Mouse (Mus musculus): Measurements from ENCODE around the gene Stx12. TPM values are rescaled to one million over a fixed set of nuclear protein-coding genes. Genes with fewer than 3 reads are reported as not detected.
"Not testable (repeated sequence)": the region's sequence is repeated elsewhere in the genome, so short reads cannot be mapped to it uniquely, and the experiment has no call there.

Gene Stx12
- 10 to 100 TPM; 57.9 to 65.2 (median 60.1) TPM for total RNA-seq (2022)

DNA sequence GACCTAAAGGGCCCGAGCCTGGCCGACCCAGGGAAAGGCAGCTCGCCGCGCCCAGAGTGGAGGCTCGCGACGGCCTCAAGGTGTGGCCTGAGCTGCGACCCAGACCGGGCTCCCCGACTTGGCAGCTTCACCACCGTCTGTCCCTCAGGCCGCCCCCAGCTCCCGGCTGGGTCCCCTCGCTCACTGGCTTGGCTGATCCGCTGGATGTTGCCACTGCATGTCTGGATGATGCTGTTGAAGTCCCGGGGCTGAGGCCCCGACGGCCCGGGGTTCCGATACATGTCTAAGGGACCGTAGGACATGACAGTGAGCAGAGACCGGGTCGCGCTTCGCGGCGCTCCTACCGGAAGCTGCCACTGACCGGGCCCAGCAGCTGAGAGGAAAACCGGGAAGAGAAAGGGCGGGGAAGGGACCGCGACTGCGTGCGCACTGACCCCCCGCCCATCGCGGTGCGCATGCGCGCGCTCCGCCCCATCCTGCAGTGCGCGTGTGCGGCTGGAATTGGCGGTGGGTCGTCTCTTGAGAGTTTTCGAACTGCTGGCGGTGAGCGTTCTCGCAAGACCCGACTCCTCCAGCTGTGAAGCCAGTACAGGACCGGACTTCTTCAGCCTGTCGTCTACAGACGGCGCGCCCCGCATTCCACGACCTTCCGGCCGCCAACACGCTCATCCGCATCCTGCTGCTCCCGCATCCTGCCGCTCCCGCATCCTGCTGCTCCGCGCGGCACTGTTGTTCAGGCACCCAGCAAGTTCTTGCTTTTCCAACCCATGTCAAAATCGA, at the start of gene Stx12:
Stx12 (minus strand) TSS at position 446 of the 780 bp plus-strand sequence.
- peak; percentile 88 for DNase-seq

DNA sequence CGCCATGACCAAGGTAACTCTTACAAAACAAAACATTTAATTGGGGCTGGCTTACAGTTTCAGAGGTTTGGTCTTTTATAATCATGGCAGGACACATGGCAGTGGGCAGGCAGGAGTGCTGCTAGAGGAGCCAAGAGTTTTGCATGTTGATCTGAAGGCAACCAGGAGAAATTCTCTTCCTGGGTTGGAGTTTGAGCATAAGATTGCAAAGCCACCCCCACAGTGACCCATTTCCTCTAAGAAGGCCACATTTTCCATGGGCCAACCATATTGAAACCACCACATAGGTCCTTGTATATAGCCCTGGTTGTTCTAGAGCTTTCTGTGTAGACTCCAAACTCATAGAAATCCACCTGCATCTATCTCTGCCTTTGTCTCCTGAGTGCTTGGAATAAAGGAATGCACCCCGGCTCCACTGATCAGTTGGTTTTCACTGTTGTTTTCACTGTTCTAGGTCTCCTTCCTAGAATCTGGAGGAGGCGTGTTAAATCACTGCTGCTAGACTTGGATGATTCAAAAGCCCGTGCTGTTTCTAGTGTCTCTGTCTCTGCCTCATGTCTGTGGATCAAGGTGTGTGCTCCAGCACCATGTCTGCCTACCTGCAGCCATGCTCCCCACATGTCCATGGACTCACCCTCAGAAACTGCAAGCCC, 48.6 kb upstream of the Stx12 start:
- DNase-seq, result no peak

DNA sequence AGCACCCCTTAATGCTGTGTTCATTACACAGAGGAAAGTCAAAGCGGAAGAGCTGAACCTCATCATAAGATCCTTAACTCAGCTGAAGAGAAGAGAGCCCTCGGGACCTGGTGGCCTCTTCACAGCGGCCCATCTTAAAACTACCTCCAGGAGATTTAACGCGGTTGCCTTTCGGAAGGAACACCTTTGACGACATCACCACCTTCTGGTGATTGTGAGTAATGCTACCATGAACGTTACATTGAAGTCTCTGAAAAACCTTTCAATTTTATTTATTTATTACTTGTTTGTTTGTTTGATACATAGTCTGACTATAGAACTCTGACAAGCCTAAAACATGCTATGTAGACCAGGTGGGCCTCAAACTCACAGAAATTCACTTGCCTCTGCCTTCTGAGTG, 46.5 kb upstream of the Stx12 start:
- DNase-seq, result no peak

DNA sequence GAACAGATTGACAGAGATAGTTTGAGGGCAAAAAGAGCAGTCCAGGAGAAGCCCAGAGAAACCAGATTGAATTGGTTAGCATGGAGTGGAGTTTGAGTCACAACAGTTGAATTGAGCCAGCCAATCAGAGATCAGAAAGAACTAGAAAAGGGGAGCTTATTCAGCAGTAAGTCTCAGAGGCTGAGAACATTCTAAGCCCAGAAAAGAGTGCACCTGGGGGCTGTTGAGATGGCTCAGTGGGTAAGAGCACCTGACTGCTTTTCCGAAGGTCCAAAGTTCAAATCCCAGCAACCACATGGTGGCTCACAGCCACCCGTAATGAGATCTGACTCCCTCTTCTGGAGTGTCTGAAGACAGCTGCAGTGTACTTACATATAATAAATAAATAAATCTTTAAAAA, 42.2 kb upstream of the Stx12 start:
- DNase-seq, result not testable (repeated sequence)

DNA sequence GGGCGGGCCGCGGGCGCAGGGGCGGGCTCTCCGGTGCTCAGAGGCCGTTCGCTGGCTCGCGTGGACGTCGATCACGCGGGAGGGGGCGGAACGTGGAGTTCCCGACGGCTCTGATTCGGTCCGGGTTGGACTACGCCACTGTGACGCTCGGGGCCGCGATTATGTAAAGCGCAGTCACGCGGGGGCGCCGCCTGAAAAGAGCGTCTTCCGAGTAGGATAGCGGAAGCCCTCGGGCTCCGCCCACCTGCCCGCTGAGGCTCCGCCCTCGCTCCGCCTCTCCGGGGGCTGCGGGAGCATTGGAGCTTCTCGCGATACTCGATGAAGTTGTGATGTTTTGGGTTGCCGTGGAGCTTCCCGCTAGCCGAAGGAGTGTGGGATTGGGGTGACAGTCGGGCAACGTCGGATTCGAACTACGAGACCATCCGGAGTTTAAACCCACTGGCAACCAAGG, 38.3 kb upstream of the Stx12 start, which contains the start of gene Fam76a:
Fam76a (minus strand) TSS at position 1 of the 451 bp plus-strand sequence.
- peak; percentile 100 for DNase-seq

DNA sequence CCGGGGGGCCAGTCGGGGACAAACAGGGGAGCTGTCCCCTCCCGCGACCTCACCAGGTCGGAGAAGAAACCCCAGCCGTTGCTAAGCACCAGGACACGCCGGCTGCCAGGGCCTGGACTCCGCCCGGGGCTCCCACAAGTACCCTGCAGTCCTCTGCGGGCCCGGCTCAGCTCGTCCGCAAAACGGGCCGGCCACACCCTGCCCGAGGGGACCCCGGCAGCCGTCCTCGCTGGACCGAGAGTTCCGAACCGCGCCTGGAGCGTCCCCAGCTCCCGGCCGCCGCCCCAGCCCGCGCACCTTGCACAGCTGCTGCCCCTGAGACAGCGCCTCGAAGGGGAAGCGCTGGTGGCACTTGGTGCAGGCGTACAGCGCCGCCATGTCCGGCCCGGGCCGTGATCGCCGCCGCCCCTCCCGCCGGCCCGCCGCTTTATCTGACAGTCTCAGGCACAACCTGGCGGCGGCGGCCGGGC, 37.8 kb upstream of the Stx12 start:
- peak; percentile 55 for DNase-seq

DNA sequence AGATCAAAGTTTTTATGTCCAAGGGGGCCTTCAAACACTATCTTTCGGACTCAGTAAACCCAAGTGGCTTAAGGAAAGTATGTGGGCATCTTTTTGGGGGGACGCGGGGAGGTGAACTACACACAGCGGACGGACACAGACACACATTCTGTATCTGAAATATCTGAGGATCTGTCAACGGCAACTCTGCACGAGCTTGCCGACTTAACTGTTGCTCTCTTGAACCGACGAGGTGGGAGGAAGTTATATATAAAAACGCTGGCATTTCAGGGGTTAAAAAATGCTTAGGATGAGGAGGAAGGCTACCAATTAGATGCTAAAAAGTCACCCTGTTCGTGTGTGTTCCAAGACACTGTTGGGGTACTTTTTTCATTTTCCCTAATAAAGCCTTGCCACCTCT, 37.2 kb upstream of the Stx12 start:
- DNase-seq, result no peak

DNA sequence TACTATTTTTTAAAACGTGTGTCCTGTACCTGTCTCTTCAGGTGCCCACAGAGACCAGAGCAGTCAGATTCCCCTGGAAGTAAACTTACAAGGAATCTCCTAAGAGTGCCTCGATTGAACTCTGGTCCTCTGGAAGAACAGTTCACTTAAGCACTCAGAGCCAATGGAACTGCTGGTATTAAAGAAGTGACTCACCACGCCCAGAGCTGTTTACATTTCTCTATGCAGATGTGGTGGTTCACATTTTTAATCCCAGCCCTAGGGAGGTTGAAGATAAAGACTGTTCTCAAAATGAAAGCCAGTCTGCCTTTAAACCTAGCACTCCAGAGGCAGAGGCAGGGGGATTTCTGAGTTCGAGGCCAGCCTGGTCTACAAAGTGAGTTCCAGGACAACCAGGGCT, 35.9 kb upstream of the Stx12 start:
- DNase-seq, result no peak

DNA sequence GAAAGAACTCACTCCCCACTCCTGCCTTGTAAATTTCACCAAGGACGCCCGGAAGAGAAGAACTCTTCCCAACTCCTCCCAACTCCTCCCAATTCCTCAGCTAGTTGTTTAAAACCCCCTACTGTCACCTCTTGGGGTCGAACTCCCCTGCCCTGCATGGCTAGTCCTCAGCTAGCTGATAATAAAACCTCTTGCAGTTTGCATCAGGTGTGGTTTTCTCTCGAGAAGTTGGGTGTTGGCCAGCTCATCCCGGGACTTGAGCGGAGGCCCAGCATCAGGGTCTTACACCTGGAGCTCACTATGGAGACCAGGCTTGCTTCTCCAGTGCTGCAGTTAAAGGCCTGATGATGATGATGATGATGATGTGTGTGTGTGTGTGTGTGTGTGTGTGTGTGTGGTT, 34.2 kb upstream of the Stx12 start:
- not testable (repeated sequence) for DNase-seq

DNA sequence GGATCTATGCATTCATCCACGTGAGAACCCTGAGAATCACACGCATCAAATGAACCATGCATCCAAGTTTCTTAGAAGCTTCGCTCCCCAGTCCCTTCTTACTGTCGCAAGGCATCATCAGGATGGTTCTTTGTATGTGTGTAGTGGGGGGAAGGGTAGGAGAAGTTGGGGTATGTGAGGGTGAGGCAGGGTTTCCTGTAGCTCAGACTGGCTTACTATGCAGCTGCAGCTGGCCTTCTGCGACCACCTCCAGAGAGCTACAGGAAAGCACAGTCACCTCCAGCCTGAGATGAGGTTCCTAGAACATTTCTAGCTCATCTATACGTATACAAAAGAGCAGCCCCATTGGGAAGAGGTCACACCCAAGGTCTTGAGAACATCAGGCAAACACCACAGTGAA, 27.8 kb upstream of the Stx12 start:
- DNase-seq, result no peak

DNA sequence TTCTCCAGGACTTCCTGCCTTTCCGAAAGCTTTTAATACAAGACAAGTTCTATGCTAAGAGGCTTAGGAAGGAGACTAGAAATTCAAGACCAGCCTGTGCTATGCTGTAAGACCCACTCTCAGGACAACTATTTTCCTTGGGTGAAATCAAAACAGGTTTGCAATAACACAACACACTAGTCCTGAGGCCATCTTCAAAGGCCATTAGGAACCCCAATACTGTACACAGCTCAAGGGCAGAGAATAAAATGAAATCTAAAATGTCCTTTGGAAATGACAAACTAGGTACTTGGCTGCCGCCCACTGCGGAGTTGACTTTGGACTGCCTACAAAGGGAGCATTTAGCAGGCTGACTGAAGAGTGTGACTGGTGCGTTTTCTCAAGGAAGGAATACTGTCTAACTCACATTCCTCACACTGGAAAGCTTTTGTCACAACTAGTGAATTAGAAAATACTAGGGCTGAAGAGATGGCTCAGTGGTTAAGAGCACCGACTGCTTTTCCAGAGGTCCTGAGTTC, 21.6 kb upstream of the Stx12 start:
- peak; percentile 42 for DNase-seq

DNA sequence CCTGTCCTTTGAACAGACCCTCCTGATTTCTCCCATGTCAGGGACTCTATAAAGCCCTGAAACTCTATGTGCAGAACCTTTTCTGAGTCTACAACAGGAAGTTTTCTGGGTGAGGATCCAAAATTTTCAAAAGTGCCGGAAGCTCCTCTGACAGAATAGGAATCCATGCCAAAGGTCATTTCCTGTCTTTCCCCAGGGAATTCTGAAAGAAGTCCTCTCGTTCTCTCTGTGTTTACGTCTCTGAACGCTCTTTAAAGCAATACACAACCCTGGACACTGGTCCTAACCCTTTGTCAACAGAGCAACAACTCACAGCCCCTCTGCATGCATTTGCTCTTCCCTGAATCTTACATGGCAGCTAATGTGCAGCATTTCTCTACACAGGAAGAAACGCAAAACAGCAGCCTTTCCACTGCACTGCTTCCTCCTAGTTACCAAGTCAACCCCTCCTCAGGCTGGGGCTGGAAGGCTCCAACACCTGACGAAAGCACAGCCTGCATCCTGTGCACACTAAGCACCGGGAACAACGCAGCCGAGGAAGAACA, 20.5 kb upstream of the Stx12 start:
- no peak for DNase-seq

DNA sequence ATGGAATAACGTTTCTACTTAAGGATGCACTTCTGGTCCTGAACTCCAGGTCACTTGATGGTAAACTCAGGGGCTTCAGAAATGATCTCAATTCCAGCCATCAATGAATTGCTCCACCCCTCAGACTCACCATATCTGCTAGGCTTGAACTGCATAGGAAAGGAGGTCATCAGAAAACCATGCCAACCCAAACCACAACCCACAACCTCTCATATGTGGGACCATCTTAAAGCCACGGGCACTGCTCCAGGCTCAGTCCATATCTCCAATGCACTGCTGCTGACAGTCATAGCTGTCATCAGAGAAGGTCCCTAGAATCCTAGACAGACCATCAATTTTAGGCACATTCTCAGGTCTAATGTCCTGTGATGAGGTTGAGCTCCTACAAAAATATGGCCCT, 19.8 kb upstream of the Stx12 start:
- no peak for DNase-seq

DNA sequence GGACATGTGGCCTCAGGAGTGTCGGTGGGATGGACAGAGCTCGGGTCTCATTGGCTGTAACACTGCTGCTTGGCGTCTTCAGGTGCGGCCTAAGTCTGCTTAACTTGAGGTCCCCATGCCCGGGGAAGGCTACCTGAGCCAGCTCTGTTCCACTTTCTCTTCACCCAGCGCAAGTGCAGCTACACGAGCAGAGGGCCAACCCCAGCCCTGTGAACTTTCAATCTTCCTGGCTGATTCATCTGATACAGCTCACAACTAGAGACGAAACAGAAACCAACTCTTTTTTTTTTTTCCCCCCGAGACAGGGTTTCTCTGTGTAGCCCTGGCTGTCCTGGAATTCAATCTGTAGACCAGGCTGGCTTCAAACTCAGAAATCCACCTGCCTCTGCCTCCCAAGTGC, 13.9 kb upstream of the Stx12 start:
- no peak for DNase-seq

DNA sequence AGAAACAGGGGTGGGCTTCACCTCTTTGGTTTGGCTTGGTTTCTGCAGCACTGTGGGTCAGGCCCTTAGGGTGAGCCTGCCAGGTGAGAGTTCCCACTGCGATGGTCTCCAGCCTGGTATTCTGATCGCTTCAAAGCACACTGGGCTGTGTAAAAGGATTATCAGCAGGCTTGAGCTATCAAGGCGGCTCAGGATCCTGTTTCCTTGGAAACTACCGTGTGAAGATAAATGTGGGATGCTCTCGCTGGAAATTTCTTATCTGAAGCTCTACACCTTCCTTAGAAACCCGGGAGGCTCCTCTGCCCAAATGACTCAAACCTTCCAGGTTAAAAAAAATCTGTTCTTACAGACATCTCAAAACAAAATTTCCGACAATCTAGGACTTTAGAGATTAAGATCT, 10.1 kb upstream of the Stx12 start:
- DNase-seq, result no peak

DNA sequence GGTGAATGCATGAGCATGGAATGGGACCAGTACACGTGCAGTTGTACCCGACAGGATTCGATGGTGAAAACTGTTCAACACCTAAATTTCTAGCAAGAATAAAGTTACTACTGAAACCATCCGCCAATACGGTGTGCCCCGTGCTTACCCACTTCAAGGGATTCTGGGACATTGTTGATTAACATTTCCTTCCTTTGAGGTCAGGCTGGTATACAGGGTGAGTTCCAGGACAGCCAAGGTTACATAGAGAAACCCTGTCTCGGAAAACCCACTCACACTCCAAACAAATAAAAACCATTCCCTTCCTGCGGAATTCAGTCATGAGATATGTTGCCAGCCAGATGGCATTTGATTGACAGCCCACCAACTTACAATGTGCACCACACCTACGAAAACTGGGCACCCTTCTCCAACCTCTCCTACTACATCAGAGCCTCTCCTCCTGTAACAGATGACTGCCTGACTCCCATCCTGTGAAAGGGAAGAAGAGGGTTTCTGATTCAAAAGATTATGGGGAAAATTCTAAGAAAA, 600 bp upstream of the Stx12 start:
- no peak for DNase-seq

DNA sequence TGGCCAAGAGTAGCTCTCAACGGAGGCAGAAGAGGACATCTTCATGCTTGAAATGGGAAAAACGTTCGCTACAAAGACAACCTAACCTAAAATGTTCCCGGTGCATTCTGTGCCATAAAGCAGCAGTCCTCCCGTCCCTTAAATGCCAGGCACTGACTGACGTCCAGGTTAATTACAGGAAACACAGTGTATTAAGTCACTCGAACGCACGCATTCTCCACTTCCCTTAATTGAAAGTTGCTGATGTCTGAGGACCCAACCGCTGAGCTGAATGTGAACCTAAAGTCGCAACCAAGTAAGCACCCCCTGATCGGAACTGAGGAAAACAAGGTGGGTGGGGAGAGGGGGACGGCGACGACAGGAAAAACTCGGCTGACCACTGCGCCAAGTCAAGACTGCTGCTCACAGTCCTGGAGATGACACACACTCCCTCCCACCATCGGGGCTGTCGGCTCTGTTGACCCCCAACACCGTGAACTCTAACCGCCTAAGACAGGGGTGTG, 697 bp downstream of the Stx12 start:
- DNase-seq, result no peak

DNA sequence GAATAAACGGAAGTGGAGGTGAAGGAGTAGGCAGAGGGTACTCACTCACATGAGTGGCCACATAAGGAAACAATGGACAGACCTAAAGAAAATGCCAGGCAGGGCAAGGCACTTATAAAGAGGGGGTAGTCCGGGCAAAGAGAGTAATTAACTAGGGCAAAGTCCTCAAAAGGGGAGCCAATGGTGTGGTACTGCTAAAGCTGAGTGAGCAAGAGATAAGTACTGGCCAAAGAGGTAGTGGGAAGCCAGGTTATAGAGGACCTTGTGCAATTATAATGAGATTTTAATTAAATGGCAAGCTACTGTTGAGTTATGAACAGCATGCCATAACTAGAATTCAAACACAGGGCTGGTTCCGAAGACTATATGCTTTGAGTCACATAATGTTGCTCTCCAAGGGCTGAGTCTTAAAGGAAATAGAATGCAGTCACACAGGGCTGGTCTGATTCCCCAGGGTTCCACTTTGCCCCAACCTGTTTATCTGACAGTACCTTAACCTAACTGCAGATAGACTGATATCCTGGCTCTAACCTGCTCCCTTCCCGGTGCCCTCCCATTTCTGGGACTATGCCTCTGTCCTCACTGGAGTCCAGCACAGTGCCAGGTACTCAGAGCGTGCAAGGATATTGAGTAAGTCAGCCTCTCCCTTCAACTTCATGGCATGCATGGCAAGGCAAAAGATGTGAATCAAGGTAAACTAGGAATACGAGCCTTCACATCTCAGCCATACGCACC, 9.8 kb downstream of the Stx12 start:
- DNase-seq, result no peak

DNA sequence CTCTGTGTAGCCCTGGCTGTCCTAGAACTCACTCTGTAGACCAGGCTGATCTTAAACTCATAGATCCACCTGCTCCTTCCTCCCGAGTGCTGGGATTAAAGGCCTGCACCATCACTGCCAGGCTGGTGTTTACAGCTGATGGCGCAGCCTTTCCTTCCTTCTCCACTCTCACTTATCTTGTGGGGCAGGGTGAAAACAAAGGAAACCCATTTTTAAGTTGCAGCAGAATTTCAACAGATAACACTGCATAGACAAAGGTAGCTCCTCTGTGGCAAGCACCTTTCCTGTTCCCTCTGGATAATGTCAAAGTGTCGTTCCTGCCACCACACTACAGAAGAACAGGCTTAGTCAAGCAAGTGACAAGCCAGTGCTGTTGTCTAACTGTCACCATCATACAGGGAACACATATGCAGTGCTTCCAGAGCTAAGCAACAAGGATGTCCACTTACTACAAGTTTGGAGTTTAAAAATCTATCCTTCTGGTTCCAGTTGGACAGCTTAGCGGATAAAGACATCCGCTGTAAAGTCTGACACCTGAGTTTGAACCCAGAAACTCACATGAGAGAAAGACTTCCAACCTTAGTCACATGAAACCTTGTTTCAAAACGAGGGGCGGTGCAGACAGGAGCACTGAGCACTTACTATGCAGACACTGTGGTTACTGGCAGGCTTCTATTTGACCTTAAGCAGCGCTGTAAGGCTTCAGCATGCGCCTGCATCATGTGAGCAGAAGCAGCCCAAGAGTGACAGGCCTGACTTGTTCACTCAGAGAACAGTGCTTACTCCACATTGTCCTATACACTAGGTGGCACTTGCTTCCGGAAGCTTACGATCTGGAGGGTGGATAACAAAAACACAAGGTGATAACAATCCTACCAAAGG, 10.6 kb downstream of the Stx12 start:
- DNase-seq, result no peak

DNA sequence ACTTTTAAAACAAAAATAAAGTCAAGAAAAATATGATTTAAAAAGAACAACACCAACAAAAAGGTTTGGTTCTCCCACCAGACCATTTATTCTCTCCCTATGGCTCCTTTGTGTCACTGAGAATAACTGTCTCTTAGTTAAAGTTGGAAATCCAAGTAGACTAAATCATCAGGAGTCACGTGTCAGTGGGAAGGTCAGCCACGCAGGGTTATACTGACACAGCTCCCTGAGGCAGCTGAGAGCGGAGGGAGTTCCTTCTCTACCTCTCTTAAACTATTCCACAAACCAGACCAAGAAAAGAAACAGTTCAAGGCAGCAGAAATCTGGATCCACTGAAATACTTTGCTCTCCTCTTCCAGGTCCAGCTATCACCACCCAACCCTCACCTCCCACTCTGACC, 13.2 kb downstream of the Stx12 start:
- DNase-seq, result no peak

DNA sequence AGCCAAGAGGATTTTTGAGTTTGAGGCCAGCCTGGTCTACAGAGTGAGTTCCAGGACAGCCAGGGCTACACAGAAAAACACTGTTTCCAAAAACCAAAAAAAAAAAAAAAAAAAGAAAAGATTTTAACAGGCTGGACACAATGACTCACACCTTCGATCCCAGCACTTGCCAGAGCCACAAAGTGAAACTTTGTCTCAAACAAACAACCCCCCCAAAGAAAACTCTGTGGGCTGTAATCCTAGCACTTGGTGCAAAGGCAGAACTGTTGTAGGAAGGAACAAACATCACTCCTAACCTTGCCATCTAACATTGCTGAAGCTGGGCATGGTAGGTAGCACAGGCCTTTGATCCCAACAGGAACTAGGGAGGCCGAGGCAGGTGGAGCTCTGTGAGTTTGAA, 19.5 kb downstream of the Stx12 start:
- no peak for DNase-seq
